Mouse (Mus musculus) heart, adult 2 months (tissue): ENCODE measurements around the gene Socs5.

Experiments used
- CTCF ChIP-seq: fragments of 200-600 bp; IDR thresholded peaks from 2 replicates; pipeline ENCODE4 v1.8.1; 2022; ENCODE audit warnings: antibody characterized with exemption, mild to moderate bottlenecking, moderate library complexity
- EP300 ChIP-seq: fragments of 200-500 bp; IDR thresholded peaks from 2 replicates; pipeline ENCODE4 v1.6.1; 2011; ENCODE audit warnings: low read depth, low read length, control low read depth; ENCODE audit not compliant: insufficient read depth
- POLR2A ChIP-seq: fragments of 200-500 bp; IDR thresholded peaks from 2 replicates; pipeline ENCODE4 v1.6.1; 2011; ENCODE audit warnings: mild to moderate bottlenecking, low read depth, low read length, control low read depth; ENCODE audit not compliant: insufficient read depth

- TF ChIP-seq POLR2A: no peak
- TF ChIP-seq EP300: no peak
- TF ChIP-seq CTCF: no peak
Observed at GRCm38 (mm10) chr17:87105941-87106340, 1.5 kb upstream of the Socs5 start.
